Mouse (Mus musculus): ENCODE results near the gene Rtn4rl1.
A peak's percentile ranks its signal among the peaks of the same experiment; 100 is the strongest.

Rtn4rl1 gene

GRCm38 (mm10) chr11:75214081-75214950 lies 20.7 kb downstream of the Rtn4rl1 start:
- DNase-seq = no peak

- peak; percentile 55 to 59 for DNase-seq
Observed at GRCm38 (mm10) chr11:75220115-75220514, 26.5 kb downstream of the Rtn4rl1 start.

GRCm38 (mm10) chr11:75220517-75221145 lies 27.0 kb downstream of the Rtn4rl1 start:
- no peak for DNase-seq

GRCm38 (mm10) chr11:75224062-75224461 lies 30.5 kb downstream of the Rtn4rl1 start:
- DNase-seq = no peak

- no peak for DNase-seq
Observed at GRCm38 (mm10) chr11:75224835-75225234, 31.3 kb downstream of the Rtn4rl1 start.

GRCm38 (mm10) chr11:75227632-75228031 lies 34.0 kb downstream of the Rtn4rl1 start:
- DNase-seq = no peak

GRCm38 (mm10) chr11:75229289-75229688 lies 35.7 kb downstream of the Rtn4rl1 start:
- DNase-seq = peak; percentile 47

GRCm38 (mm10) chr11:75230272-75230760 lies 36.7 kb downstream of the Rtn4rl1 start:
- DNase-seq = no peak

- peak; percentile 75 to 82 for DNase-seq
Observed at GRCm38 (mm10) chr11:75231756-75232155, 38.2 kb downstream of the Rtn4rl1 start.

GRCm38 (mm10) chr11:75232434-75232833 lies 38.9 kb downstream of the Rtn4rl1 start:
- DNase-seq = no peak

- peak; percentile 49 to 62 for DNase-seq
Observed at GRCm38 (mm10) chr11:75234745-75235144, 41.2 kb downstream of the Rtn4rl1 start.

- DNase-seq = peak; percentile 90 to 92
Observed at GRCm38 (mm10) chr11:75240158-75240934, 46.8 kb downstream of the Rtn4rl1 start.

GRCm38 (mm10) chr11:75242710-75243255 lies 49.2 kb downstream of the Rtn4rl1 start:
- no peak for DNase-seq

GRCm38 (mm10) chr11:75244368-75245275 lies 51.0 kb downstream of the Rtn4rl1 start:
- peak in 1 of 2 experiments; percentile 40 for DNase-seq

GRCm38 (mm10) chr11:75245372-75246330 lies 52.1 kb downstream of the Rtn4rl1 start:
- no peak for DNase-seq

GRCm38 (mm10) chr11:75246589-75246988 lies 53.0 kb downstream of the Rtn4rl1 start:
- DNase-seq = no peak

GRCm38 (mm10) chr11:75247137-75247730 lies 53.7 kb downstream of the Rtn4rl1 start:
- DNase-seq = no peak

GRCm38 (mm10) chr11:75249588-75249987 lies 56.0 kb downstream of the Rtn4rl1 start:
- DNase-seq = no peak

- no peak for DNase-seq
Observed at GRCm38 (mm10) chr11:75251006-75251512, 57.5 kb downstream of the Rtn4rl1 start.

All from cerebellum, postnatal 36 days (tissue).